Mouse (Mus musculus) heart, embryonic 16.5 days (tissue): ENCODE results near the gene Cyth3. TPM values are rescaled to one million over a fixed set of nuclear protein-coding genes. Genes with fewer than 3 reads are reported as not detected.

Experiments
- ATAC-seq: fragments of 200-750 bp; cut with Nextera tagmentation; replicated peaks from 2 replicates; pipeline ENCODE4 v1.8.0; 2017; ENCODE audit warnings: moderate number of reproducible peaks; ENCODE audit not compliant: insufficient read depth, low FRiP score; ENCODE audit errors: extremely low read depth
- H3K27ac ChIP-seq: fragments of 300-500 bp; sonication (generic); 2 replicates; pipeline ENCODE4 v1.5.1; 2014; ENCODE audit warnings: mild to moderate bottlenecking, low read length, control low read depth, moderate library complexity
- H3K27me3 ChIP-seq: fragments of 300-500 bp; sonication (generic); 2 replicates; pipeline ENCODE4 v1.6.1; 2014; ENCODE audit warnings: low read length, mixed read lengths; ENCODE audit not compliant: control insufficient read depth, insufficient read depth
- H3K36me3 ChIP-seq: fragments of 300-500 bp; sonication (generic); 2 replicates; pipeline ENCODE4 v1.6.1; 2014; ENCODE audit not compliant: control insufficient read depth, insufficient read depth
- H3K4me1 ChIP-seq: fragments of 300-500 bp; sonication (generic); 2 replicates; pipeline ENCODE4 v1.6.1; 2014; ENCODE audit warnings: low read length, mixed read lengths; ENCODE audit not compliant: control insufficient read depth, insufficient read depth
- H3K4me2 ChIP-seq: fragments of 300-500 bp; sonication (generic); 2 replicates; pipeline ENCODE4 v1.6.1; 2014; ENCODE audit warnings: low read depth, mild to moderate bottlenecking, control low read depth, low read length
- H3K4me3 ChIP-seq: fragments of 300-500 bp; sonication (generic); 2 replicates; pipeline ENCODE4 v1.5.1; 2014; ENCODE audit warnings: mild to moderate bottlenecking, control low read depth, low read length
- H3K9ac ChIP-seq: fragments of 300-500 bp; sonication (generic); 2 replicates; pipeline ENCODE4 v1.6.1; 2014; ENCODE audit warnings: low read length, control low read depth
- H3K9me3 ChIP-seq: fragments of 300-500 bp; sonication (generic); replicated peaks from 2 replicates; pipeline ENCODE4 v1.6.1; 2016; ENCODE audit warnings: low read length; ENCODE audit not compliant: control insufficient read depth
- WGBS: fragments of 180-500 bp; shearing (Covaris S2); extraction: QIAGEN DNeasy Blood & Tissue Kit; methylation state at CpG from one replicate; pipeline ENCODE4 v1.1.7; 2014; 5-methylcytosine and 5-hydroxymethylcytosine counted together
- polyA plus RNA-seq: library from polyadenylated mRNA; unstranded; fragments of >200 nt; fragmentation: Nextera tagmentation; extraction: Ambion mirVana; gene quantifications from 2 replicates; pipeline ENCODE4 v1.2.1, GENCODE M21; 2015

Gene Cyth3
- 59.2 and 59.4 TPM in 2 replicates for polyA plus RNA-seq

DNA sequence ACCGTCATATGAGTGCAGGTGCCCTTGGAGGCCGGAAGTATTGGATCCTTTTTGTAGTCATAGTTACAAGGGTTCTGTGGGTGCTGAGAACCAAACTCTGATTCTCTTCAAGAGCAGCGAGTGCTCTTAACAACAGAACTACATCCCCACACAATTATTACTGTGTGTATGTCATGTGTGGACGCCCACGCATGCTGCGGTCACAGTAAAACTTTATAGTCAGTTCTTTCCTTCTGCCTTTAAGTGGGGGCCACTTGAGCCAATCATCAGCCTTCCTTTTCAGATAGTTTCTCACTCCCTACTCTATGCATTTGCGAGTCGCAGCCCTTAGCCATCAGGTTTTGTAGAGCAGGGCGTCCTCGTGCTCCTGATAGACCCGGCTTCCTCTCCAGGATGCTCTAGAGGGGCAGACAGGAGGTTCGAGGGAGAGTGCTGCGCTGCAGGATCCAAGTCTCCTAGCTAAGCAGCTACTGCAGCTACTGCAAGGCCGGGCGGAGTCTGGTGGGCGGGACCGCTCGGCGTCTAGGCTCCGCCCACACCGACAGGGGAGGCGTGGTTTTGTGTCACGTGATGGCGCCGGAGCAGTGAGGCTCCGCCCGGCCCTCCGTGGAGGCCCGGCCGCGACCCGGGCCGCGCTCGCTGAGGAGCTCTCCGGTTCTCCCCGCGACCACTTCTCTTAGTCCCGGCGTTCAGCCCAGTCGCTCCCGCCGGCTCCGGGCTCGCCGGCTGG is at the start of gene Cyth3:
Cyth3 (plus strand) TSS at position 555 of the 730 bp plus-strand sequence.
- peak within 1 kb of the TSS; percentile 85 for H3K4me3 ChIP-seq
- peak; percentile 91 for ATAC-seq
- H3K9ac ChIP-seq: peak within 1 kb of the TSS; percentile 91
- no peaks in the 10 kb centered on the region for H3K27me3 ChIP-seq
- H3K9me3 ChIP-seq: no peaks in the 10 kb centered on the region
- H3K36me3 ChIP-seq: no peaks in the 10 kb centered on the region
- peak within 1 kb of the TSS; percentile 90 for H3K27ac ChIP-seq
- peaks cover 52% of the 10 kb centered on the region for H3K4me1 ChIP-seq
- 7% methylated on average over 46 of the region's 46 CpGs for WGBS
- peak within 1 kb of the TSS; percentile 79 for H3K4me2 ChIP-seq

- no peak for ATAC-seq
- Histone ChIP-seq H3K4me3 (no peak overlapping the region), H3K4me2 (no peak overlapping the region), H3K9ac (no peak overlapping the region), H3K27me3 (no peaks in the 10 kb centered on the region), H3K9me3 (no peaks in the 10 kb centered on the region), H3K27ac (no peak overlapping the region), H3K36me3 (no peaks in the 10 kb centered on the region), H3K4me1 (peaks cover 8% of the 10 kb centered on the region)
- 94% methylated on average over 4 of the region's 4 CpGs for WGBS
These were observed 49.2 kb upstream of the Cyth3 start for GRCm38 (mm10) chr5:143573067-143573466.

DNA sequence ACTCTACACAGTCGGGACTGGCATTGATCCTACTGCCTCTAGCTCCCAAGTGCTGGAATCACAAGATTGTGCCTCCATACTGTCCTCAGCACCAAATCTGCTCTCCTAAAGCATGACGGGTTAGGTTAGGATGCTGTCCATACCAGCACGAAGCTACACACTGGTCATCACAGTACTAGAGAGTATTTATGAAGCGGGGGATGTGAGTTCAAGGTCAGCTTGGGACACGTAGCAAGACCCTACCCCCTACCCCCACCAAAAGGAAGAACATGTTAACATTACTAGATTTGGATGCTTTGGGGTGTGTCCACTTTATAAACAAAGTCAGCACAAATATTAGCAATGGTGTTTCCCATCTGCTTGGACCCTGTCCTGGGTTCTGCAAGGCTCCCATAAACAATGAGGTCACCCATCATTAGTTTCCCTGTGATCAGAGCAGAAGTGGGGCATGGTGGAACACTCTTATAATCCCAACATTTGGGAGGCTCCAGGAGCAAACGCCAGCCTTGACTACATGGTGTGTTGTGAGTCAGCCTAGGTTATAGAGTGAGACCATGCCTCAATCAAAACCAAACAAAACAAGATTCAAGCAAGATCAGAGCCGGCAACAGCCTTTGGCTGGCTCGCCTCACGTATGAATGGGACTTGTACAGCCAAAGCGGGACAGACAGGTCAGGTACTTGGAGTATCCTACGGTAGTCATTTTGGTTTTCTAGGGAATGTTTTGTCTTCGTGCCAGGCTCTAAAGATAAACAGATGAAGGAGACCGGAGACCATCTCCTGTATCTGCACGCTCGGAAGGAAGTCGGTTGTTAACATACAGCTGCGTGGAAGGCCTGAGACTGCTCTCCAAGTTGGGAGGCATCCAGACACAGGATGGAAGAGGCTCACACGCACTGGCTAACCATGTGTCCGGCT is 47.7 kb upstream of the Cyth3 start:
- no peaks in the 10 kb centered on the region for H3K9me3 ChIP-seq
- no peak overlapping the region for H3K4me3 ChIP-seq
- peak overlapping the region; percentile 33 for H3K27ac ChIP-seq
- WGBS: 67% methylated on average over 19 of the region's 19 CpGs
- ATAC-seq: no peak
- H3K4me1 ChIP-seq: peaks cover 8% of the 10 kb centered on the region
- no peak overlapping the region for H3K4me2 ChIP-seq
- H3K27me3 ChIP-seq: no peaks in the 10 kb centered on the region
- no peak overlapping the region for H3K9ac ChIP-seq
- no peaks in the 10 kb centered on the region for H3K36me3 ChIP-seq

DNA sequence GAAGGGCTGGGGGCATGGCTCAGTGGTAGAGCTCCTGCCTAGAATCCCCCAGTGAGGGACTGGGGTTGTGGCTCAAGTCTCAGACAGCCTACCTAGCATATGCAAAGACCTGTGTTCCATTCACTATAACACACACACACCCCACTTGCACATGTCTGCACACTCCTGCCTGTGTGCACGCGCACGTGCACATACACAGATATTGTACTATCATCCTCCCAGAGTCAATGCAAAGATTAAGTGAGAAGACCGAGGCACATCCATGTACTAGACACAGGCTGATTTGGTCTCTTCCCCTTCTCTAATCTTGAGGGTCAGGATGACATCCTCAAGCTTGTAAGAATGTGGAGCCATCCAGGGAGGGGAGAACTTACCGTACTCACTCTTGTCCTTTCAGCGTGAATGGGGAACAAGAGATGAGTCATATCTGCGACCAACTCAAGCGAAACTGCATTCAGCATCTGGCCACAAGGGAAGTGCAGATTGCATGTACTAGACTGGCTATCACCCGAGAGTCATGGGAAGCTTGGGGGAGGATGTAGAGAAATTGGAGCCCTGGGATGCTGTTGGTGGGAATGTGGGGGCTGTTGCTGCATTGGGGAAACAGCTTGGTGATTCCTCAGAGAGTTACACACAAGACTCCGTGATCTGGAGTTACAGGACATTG is 42.6 kb upstream of the Cyth3 start:
- no peak overlapping the region for H3K4me3 ChIP-seq
- no peaks in the 10 kb centered on the region for H3K9me3 ChIP-seq
- H3K4me1 ChIP-seq: peaks cover 2% of the 10 kb centered on the region; the same call in 1 of the 2 replicates
- no peaks in the 10 kb centered on the region for H3K36me3 ChIP-seq
- no peaks in the 10 kb centered on the region for H3K27me3 ChIP-seq
- H3K27ac ChIP-seq: no peak overlapping the region
- no peak overlapping the region for H3K9ac ChIP-seq
- no peak for ATAC-seq
- 67% methylated on average over 10 of the region's 10 CpGs for WGBS
- H3K4me2 ChIP-seq: no peak overlapping the region

GRCm38 (mm10) chr5:143580982-143581381 is 41.3 kb upstream of the Cyth3 start:
- peaks cover 7% of the 10 kb centered on the region; the same call in 1 of the 2 replicates for H3K4me1 ChIP-seq
- no peaks in the 10 kb centered on the region for H3K36me3 ChIP-seq
- no peaks in the 10 kb centered on the region for H3K27me3 ChIP-seq
- ATAC-seq: no peak
- WGBS: 85% methylated on average over 2 of the region's 2 CpGs
- no peak overlapping the region for H3K9ac ChIP-seq
- H3K4me2 ChIP-seq: no peak overlapping the region
- H3K27ac ChIP-seq: no peak overlapping the region
- H3K4me3 ChIP-seq: no peak overlapping the region
- no peaks in the 10 kb centered on the region for H3K9me3 ChIP-seq

DNA sequence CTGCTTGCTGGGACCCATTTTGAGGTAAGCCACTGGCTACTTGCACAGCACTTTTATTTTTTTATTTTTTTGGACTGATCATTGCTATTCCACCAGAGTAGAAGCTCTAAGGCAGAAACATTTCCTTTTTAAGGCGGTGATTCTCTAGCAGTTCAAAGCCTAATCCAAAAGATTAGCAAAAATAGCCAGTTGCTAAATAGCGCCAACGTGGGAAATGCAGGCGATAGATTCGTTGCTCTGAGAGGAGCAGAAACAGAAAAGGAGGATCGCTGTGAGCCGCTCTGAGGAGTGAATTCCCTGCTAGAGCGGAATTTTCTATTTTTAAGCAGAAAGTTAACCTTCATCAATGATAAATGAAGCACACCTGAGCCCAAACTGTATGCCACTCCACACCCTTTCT is 40.4 kb upstream of the Cyth3 start:
- Histone ChIP-seq H3K27me3 (no peaks in the 10 kb centered on the region), H3K4me1 (peaks cover 7% of the 10 kb centered on the region; the same call in 1 of the 2 replicates), H3K27ac (no peak overlapping the region), H3K9ac (no peak overlapping the region), H3K4me2 (no peak overlapping the region), H3K36me3 (no peaks in the 10 kb centered on the region), H3K4me3 (no peak overlapping the region), H3K9me3 (no peaks in the 10 kb centered on the region)
- 55% methylated on average over 8 of the region's 8 CpGs for WGBS
- no peak for ATAC-seq

- 93% methylated on average over 10 of the region's 10 CpGs for WGBS
- no peak for ATAC-seq
- no peak overlapping the region for H3K9ac ChIP-seq
- no peak overlapping the region for H3K4me3 ChIP-seq
- H3K36me3 ChIP-seq: no peaks in the 10 kb centered on the region
- no peaks in the 10 kb centered on the region for H3K27me3 ChIP-seq
- no peaks in the 10 kb centered on the region for H3K9me3 ChIP-seq
- peaks cover 7% of the 10 kb centered on the region; the same call in 1 of the 2 replicates for H3K4me1 ChIP-seq
- no peak overlapping the region for H3K4me2 ChIP-seq
- H3K27ac ChIP-seq: no peak overlapping the region
These were observed 39.2 kb upstream of the Cyth3 start for GRCm38 (mm10) chr5:143583081-143583480.

- Histone ChIP-seq H3K9me3 (no peaks in the 10 kb centered on the region), H3K36me3 (no peaks in the 10 kb centered on the region), H3K4me2 (no peak overlapping the region), H3K9ac (no peak overlapping the region), H3K4me1 (peaks cover 18% of the 10 kb centered on the region), H3K27me3 (no peaks in the 10 kb centered on the region), H3K27ac (no peak overlapping the region), H3K4me3 (no peak overlapping the region)
- ATAC-seq: no peak
- WGBS: 53% methylated on average over 5 of the region's 5 CpGs
These were observed 37.3 kb upstream of the Cyth3 start for GRCm38 (mm10) chr5:143584982-143585381.
